ENCODE assay signal across 8 mouse cellular contexts in genomic region chr10:12869029-12869671, GRCm38 (mm10). TPM values are rescaled to one million over a fixed set of nuclear protein-coding genes. Genes with fewer than 3 reads are reported as not detected.
DNase-seq lines count a peak whose midpoint lies in the region.

Gene Utrn, minus strand, starts transcription at chr10:12869365.

- peak; percentile 44 for DNase-seq in MEL-GATA-1-ER (ENCODE audit: extremely low read depth, low read depth)
- DNase-seq in cerebellum, adult 18-20 months, result peak; percentile 73 to 82
- DNase-seq in forelimb bud, embryonic 11.5 days (ENCODE audit: low read depth, low spot score), result peak; percentile 76
- DNase-seq in heart, postnatal 4 days, result peak; percentile 89
- peak; percentile 57 to 58 for DNase-seq in layer of hippocampus, postnatal 14 days (ENCODE audit: low spot score in 2 of 2)
- peak; percentile 88 for DNase-seq in lung, postnatal 36 days
- peak; percentile 84 for DNase-seq in retina, postnatal 1 day
- peak; percentile 62 for DNase-seq in urinary bladder, postnatal 10 days (ENCODE audit: low spot score)

RNA-seq across cellular contexts. Expression of gene Utrn, which starts in this region (rescaled TPM):
- 100 to 1,000 TPM in 1 of 2 experiments, 10 to 100 TPM in 1; 95.0 to 104 TPM for total RNA-seq in heart, postnatal 4 days (2021)
- 10 to 100 TPM; 35.6 to 40.3 TPM for total RNA-seq in layer of hippocampus, postnatal 14 days (2021)

Comparison
In these comparisons a context has a peak if more than half of its experiments do, and no peak if none do; other contexts are left out.
1. Peak in every context shown above with its lines: DNase-seq.